Mouse (Mus musculus) CD8-positive naive resting alpha-beta T cell, adult 2 months (primary cell): Measurements from ENCODE around the gene March1.
"Not testable (repeated sequence)": the region's sequence is repeated elsewhere in the genome, so short reads cannot be mapped to it uniquely, and the experiment has no call there.

Experiments
- DNase-seq, 2 experiments: peaks; one replicate each; pipeline ENCODE4 v3.0.0; 2022; ENCODE audit warnings: low read depth in 2 of 2, low spot score in 2 of 2

The March1 gene

GRCm38 (mm10) chr8:66270116-66270515 lies 652.4 kb downstream of the March1 start:
- DNase-seq, result no peak

- DNase-seq, result no peak
Observed at GRCm38 (mm10) chr8:66317824-66318223, 700.1 kb downstream of the March1 start.

GRCm38 (mm10) chr8:66323045-66323807 lies 705.5 kb downstream of the March1 start:
- DNase-seq, result no peak

GRCm38 (mm10) chr8:66326396-66326795 lies 708.7 kb downstream of the March1 start:
- no peak for DNase-seq

- DNase-seq, result no peak
Observed at GRCm38 (mm10) chr8:66332206-66332605, 714.5 kb downstream of the March1 start.

- DNase-seq, result no peak
Observed at GRCm38 (mm10) chr8:66334265-66334664, 716.6 kb downstream of the March1 start.

- no peak for DNase-seq
Observed at GRCm38 (mm10) chr8:66339551-66339950, 721.9 kb downstream of the March1 start.

- no peak for DNase-seq
Observed at GRCm38 (mm10) chr8:66342928-66343327, 725.2 kb downstream of the March1 start.

- DNase-seq, result no peak
Observed at GRCm38 (mm10) chr8:66362882-66363801, 745.4 kb downstream of the March1 start.

- no peak for DNase-seq
Observed at GRCm38 (mm10) chr8:66383694-66384373, 766.1 kb downstream of the March1 start.

- no peak for DNase-seq
Observed at GRCm38 (mm10) chr8:66386008-66386407, 768.3 kb downstream of the March1 start.

- no peak for DNase-seq
Observed at GRCm38 (mm10) chr8:66388693-66389092, 771.0 kb downstream of the March1 start.

GRCm38 (mm10) chr8:66391554-66391953 lies 773.9 kb downstream of the March1 start:
- no peak for DNase-seq

- DNase-seq, result no peak
Observed at GRCm38 (mm10) chr8:66392900-66393299, 775.2 kb downstream of the March1 start.

- DNase-seq, result no peak
Observed at GRCm38 (mm10) chr8:66394148-66394547, 776.4 kb downstream of the March1 start.

GRCm38 (mm10) chr8:66397811-66398210 lies 780.1 kb downstream of the March1 start:
- DNase-seq, result no peak

GRCm38 (mm10) chr8:66400050-66400449 lies 782.4 kb downstream of the March1 start:
- DNase-seq, result no peak

- DNase-seq, result no peak
Observed at GRCm38 (mm10) chr8:66404711-66405414, 787.2 kb downstream of the March1 start.

- not testable (repeated sequence) for DNase-seq
Observed at GRCm38 (mm10) chr8:66405796-66406195, 788.1 kb downstream of the March1 start.

GRCm38 (mm10) chr8:66406596-66407361 lies 789.1 kb downstream of the March1 start:
- no peak for DNase-seq
